Mouse (Mus musculus) MEL (cell line): ENCODE results near the gene Syne2. TPM values are rescaled to one million over a fixed set of nuclear protein-coding genes. Genes with fewer than 3 reads are reported as not detected.

ENCODE experiments used
- DNase-seq: peaks from one replicate; pipeline ENCODE4 v3.0.0; 2011; ENCODE audit warnings: low read depth, low spot score
- H3K27ac ChIP-seq: 2 replicates; pipeline ENCODE4 v1.5.1; 2012; ENCODE audit warnings: low read depth, mild to moderate bottlenecking, control low read depth, low read length, moderate library complexity; ENCODE audit not compliant: control insufficient read depth
- H3K27me3 ChIP-seq, 2 experiments: fragments of 150-350 bp in 1 of 2; sonication (generic) in 1 of 2; 2 replicates each; pipeline ENCODE4 v1.6.1; 2012; ENCODE audit warnings: low read length in 2 of 2, mild to moderate bottlenecking in 2 of 2, improper control_type of control experiment in 1 of 2, moderate library complexity in 1 of 2; ENCODE audit not compliant: insufficient read depth in 2 of 2, control insufficient read depth in 1 of 2
- H3K36me3 ChIP-seq, 2 experiments: 2 replicates each; pipeline ENCODE4 v1.6.1; 2012 to 2014; ENCODE audit warnings: low read length in 2 of 2, improper control_type of control experiment in 1 of 2, inconsistent platforms in 1 of 2, mild to moderate bottlenecking in 1 of 2; ENCODE audit not compliant: insufficient read depth in 2 of 2, control insufficient read depth in 1 of 2
- H3K4me1 ChIP-seq, 2 experiments: fragments of 150-350 bp in 1 of 2; sonication (generic) in 1 of 2; 2 replicates each; pipeline ENCODE4 v1.6.1; 2012; ENCODE audit warnings: low read length in 2 of 2, improper control_type of control experiment in 1 of 2, mild to moderate bottlenecking in 1 of 2; ENCODE audit not compliant: insufficient read depth in 2 of 2, control insufficient read depth in 1 of 2
- H3K4me3 ChIP-seq, 2 experiments: fragments of 150-350 bp in 1 of 2; sonication (generic) in 1 of 2; 2 replicates each; pipeline ENCODE4 v1.5.1; 2012; ENCODE audit warnings: low read depth in 2 of 2, low read length in 2 of 2, mild to moderate bottlenecking in 2 of 2, moderate library complexity in 2 of 2, control low read depth in 1 of 2, improper control_type of control experiment in 1 of 2; ENCODE audit not compliant: control insufficient read depth in 1 of 2, insufficient read depth in 1 of 2
- H3K79me2 ChIP-seq: 2 replicates; pipeline ENCODE4 v1.6.1; 2012; ENCODE audit warnings: mild to moderate bottlenecking, low read length, moderate library complexity; ENCODE audit not compliant: control insufficient read depth, poor library complexity, insufficient read depth
- H3K9ac ChIP-seq: 2 replicates; pipeline ENCODE4 v1.6.1; 2012; ENCODE audit warnings: low read depth, mild to moderate bottlenecking, control low read depth, low read length, moderate library complexity; ENCODE audit not compliant: control insufficient read depth, poor library complexity, severe bottlenecking
- H3K9me3 ChIP-seq: fragments of 150-350 bp; sonication (generic); replicated peaks from 2 replicates; pipeline ENCODE4 v1.6.1; 2012; ENCODE audit warnings: mild to moderate bottlenecking, low read length, improper control_type of control experiment, moderate library complexity; ENCODE audit not compliant: insufficient read depth
- CTCF ChIP-seq, 3 experiments: IDR thresholded peaks in 2 of 3; conservative IDR thresholded peaks in 1 of 3; 2 replicates each; pipeline ENCODE4 v1.5.1; 2011 to 2012; ENCODE audit warnings: low read length in 3 of 3, low read depth in 2 of 3, mild to moderate bottlenecking in 2 of 3, improper control_type of control experiment in 1 of 3, inconsistent platforms in 1 of 3, mixed read lengths in 1 of 3, moderate library complexity in 1 of 3; ENCODE audit not compliant: control insufficient read depth in 1 of 3, insufficient read depth in 1 of 3, poor library complexity in 1 of 3, severe bottlenecking in 1 of 3
- ELF1 ChIP-seq: IDR thresholded peaks from 2 replicates; pipeline ENCODE4 v1.6.1; 2014; ENCODE audit warnings: low read depth, mild to moderate bottlenecking, inconsistent platforms, low read length, improper control_type of control experiment, moderate library complexity
- EP300 ChIP-seq, 2 experiments: IDR thresholded peaks; 2 replicates each; pipeline ENCODE4 v1.6.1; 2011; ENCODE audit warnings: improper control_type of control experiment in 2 of 2, low read length in 2 of 2, low read depth in 1 of 2, mild to moderate bottlenecking in 1 of 2
- ETS1 ChIP-seq: IDR thresholded peaks from 2 replicates; pipeline ENCODE4 v1.6.1; 2012; ENCODE audit warnings: low read depth, mild to moderate bottlenecking, inconsistent platforms, low read length, improper control_type of control experiment, moderate library complexity
- GATA1 ChIP-seq: IDR thresholded peaks from 2 replicates; pipeline ENCODE4 v1.6.1; 2011; ENCODE audit warnings: low read depth, low read length, improper control_type of control experiment
- KAT2A ChIP-seq: conservative IDR thresholded peaks from 2 replicates; pipeline ENCODE4 v1.6.1; 2012; ENCODE audit warnings: low read depth, low read length, improper control_type of control experiment, inconsistent platforms
- MAFK ChIP-seq: IDR thresholded peaks from 2 replicates; pipeline ENCODE4 v1.6.1; 2011; ENCODE audit warnings: low read depth, mild to moderate bottlenecking, low read length, improper control_type of control experiment, borderline replicate concordance
- MAX ChIP-seq: IDR thresholded peaks from 2 replicates; pipeline ENCODE4 v1.6.1; 2011; ENCODE audit warnings: low read length, improper control_type of control experiment
- MAZ ChIP-seq: IDR thresholded peaks from 2 replicates; pipeline ENCODE4 v1.6.1; 2012; ENCODE audit warnings: low read depth, mild to moderate bottlenecking, inconsistent platforms, low read length, improper control_type of control experiment
- MEF2A ChIP-seq: IDR thresholded peaks from 2 replicates; pipeline ENCODE4 v1.6.1; 2014; ENCODE audit warnings: low read depth, mild to moderate bottlenecking, inconsistent platforms, low read length, improper control_type of control experiment; ENCODE audit not compliant: poor library complexity, insufficient replicate concordance, severe bottlenecking; ENCODE audit errors: extremely low read depth
- MXI1 ChIP-seq: IDR thresholded peaks from 2 replicates; pipeline ENCODE4 v1.6.1; 2011; ENCODE audit warnings: mild to moderate bottlenecking, low read depth, low read length, improper control_type of control experiment
- RCOR1 ChIP-seq: IDR thresholded peaks from 2 replicates; pipeline ENCODE4 v1.6.1; 2012; ENCODE audit warnings: low read depth, mild to moderate bottlenecking, inconsistent platforms, low read length, improper control_type of control experiment
- SMC3 ChIP-seq: IDR thresholded peaks from 2 replicates; pipeline ENCODE4 v1.6.1; 2011; ENCODE audit warnings: low read depth, low read length, improper control_type of control experiment
- TBP ChIP-seq: IDR thresholded peaks from 2 replicates; pipeline ENCODE4 v1.8.0; 2011; ENCODE audit warnings: low read depth, low read length, improper control_type of control experiment
- TCF12 ChIP-seq: IDR thresholded peaks from 2 replicates; pipeline ENCODE4 v1.6.1; 2014; ENCODE audit warnings: low read depth, mild to moderate bottlenecking, inconsistent platforms, low read length, improper control_type of control experiment, moderate library complexity
- UBTF ChIP-seq: IDR thresholded peaks from 2 replicates; pipeline ENCODE4 v1.6.1; 2012; ENCODE audit warnings: low read depth, mild to moderate bottlenecking, inconsistent platforms, low read length, improper control_type of control experiment, moderate library complexity, borderline replicate concordance; ENCODE audit not compliant: insufficient read depth
- USF1 ChIP-seq: IDR thresholded peaks from 2 replicates; pipeline ENCODE4 v1.6.1; 2014; ENCODE audit warnings: low read depth, mild to moderate bottlenecking, inconsistent platforms, low read length, improper control_type of control experiment, moderate library complexity
- polyA plus RNA-seq, 2 experiments: library from polyadenylated mRNA; stranded (reverse) in 1 of 2; unstranded in 1 of 2; fragments of >175 nt in 1 of 2; fragments of >200 nt in 1 of 2; gene quantifications; 2 replicates each; pipeline versions ENCODE4 v1.2.1 to v1.2.4; 2012; ENCODE audit warnings: low replicate concordance in 2 of 2, low read depth in 1 of 2; ENCODE audit not compliant: insufficient read length in 2 of 2, insufficient read depth in 1 of 2, missing spikeins in 1 of 2
- total RNA-seq: library from RNA; depleted of rRNA; stranded (reverse); fragments of 300-350 nt; gene quantifications from 2 replicates; pipeline ENCODE4 v1.2.3, GENCODE M21; 2012

The Syne2 gene
- total and polyA plus RNA-seq, 3 experiments: 0.06 to 0.15 TPM; not detected in 1

DNA sequence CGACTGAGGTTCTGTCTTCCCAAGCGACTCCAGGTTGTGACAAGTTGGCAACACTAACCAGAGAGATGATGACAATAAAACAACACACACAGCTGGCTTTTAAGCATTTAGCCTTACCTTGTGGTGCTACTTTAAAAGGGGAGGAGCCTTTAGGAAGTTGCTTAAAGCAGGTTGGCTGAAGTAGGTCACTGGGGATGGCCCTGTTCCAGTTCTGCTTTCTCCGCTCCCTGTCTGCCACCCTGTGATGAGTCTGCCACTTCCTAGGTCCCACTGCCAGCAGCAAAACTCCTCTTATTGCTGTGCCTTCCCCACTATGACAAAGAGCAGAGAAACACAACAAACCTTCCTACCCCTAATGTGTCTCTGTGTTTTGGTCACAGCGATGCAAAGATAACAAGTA, 11.7 kb upstream of the Syne2 start:
- no peak for TF ChIP-seq KAT2A
- no peak for TF ChIP-seq MAZ
- TF ChIP-seq ETS1: no peak
- TF ChIP-seq MAX: no peak
- TF ChIP-seq RCOR1: no peak
- no peak for TF ChIP-seq TCF12
- no peak for TF ChIP-seq MAFK
- TF ChIP-seq USF1: no peak
- no peak for TF ChIP-seq TBP
- TF ChIP-seq EP300 (IDR thresholded peaks at IDR 0.05; ENCODE audit: low read depth in 1 of 2, low read length in 2 of 2): no peak
- TF ChIP-seq ELF1: no peak
- no peak for TF ChIP-seq MXI1
- TF ChIP-seq MEF2A: no peak
- no peak overlapping the region for H3K27ac ChIP-seq
- no peak overlapping the region for H3K4me3 ChIP-seq
- no peaks in the 10 kb centered on the region for H3K4me1 ChIP-seq
- no peaks in the 10 kb centered on the region for H3K9me3 ChIP-seq
- no peaks in the 10 kb centered on the region for H3K36me3 ChIP-seq
- H3K9ac ChIP-seq: no peak overlapping the region
- H3K79me2 ChIP-seq: no peaks in the 10 kb centered on the region
- no peak for DNase-seq
- H3K27me3 ChIP-seq: peaks cover 2 to 4% of the 10 kb centered on the region in 2 experiments; a peak in 3 of 4 replicates

DNA sequence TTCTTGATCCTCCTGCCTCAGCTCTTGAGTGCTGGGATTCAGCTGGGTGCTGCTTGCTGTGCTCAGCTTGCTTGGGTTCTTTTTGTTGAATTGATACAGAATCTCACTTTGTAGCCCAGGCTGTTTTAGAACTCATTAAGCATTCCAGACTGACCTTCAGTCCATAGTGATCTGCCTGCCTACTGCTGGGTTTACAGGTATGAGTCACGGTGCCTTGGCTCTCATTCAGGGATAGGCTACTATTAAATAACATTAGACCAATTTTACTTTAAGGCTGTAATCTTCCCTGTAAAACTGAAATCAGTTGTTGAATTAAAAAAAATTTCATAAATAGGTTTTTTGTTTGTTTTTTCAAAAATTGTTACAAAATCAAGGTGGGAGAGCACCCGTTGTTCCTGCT, 4.2 kb upstream of the Syne2 start:
- H3K27ac ChIP-seq: no peak overlapping the region
- H3K9me3 ChIP-seq: no peaks in the 10 kb centered on the region
- no peaks in the 10 kb centered on the region for H3K79me2 ChIP-seq
- H3K36me3 ChIP-seq: no peaks in the 10 kb centered on the region
- no peak overlapping the region for H3K4me3 ChIP-seq
- H3K9ac ChIP-seq: no peak overlapping the region
- H3K27me3 ChIP-seq: peaks cover 2 to 6% of the 10 kb centered on the region in 2 experiments; a peak in 2 of 4 replicates
- TF ChIP-seq SMC3 (no peak), KAT2A (no peak)
- DNase-seq: no peak
- no peaks in the 10 kb centered on the region for H3K4me1 ChIP-seq

DNA sequence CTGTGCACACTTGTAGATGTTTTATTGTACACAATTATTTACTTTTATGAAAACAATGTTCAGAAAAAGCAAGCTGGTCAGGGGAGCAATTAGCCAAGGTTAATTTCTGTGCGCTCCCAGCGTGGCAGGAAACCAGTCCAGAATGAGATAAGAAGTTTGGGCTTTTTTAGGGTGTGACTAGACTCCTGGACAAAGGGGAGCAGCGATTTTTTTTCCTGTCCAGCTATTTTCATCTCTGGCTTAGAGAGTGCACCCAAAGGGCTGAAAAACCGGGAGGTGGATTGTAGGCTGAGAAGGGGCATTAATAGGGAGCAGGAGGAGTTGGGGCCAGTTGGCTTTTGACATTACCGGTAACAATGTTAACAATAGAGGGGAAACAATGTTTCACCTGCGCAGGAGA, 3.4 kb upstream of the Syne2 start:
- DNase-seq: no peak
- peaks cover 2 to 6% of the 10 kb centered on the region in 2 experiments; a peak in 2 of 4 replicates for H3K27me3 ChIP-seq

More for the DNA sequence above, 3.4 kb upstream of the Syne2 start:
- no peaks in the 10 kb centered on the region for H3K9me3 ChIP-seq
- H3K27ac ChIP-seq: no peak overlapping the region
- no peaks in the 10 kb centered on the region for H3K79me2 ChIP-seq
- no peak overlapping the region for H3K4me3 ChIP-seq
- H3K9ac ChIP-seq: no peak overlapping the region
- no peak for TF ChIP-seq GATA1
- TF ChIP-seq RCOR1: no peak
- no peak for TF ChIP-seq UBTF
- TF ChIP-seq CTCF (IDR thresholded peaks at IDR 0.05 in 2 of 3, conservative IDR thresholded peaks at IDR 0.05 in 1 of 3; ENCODE audit: control insufficient read depth in 1 of 3, insufficient read depth in 1 of 3, low read depth in 2 of 3, low read length in 3 of 3, poor library complexity in 1 of 3, severe bottlenecking in 1 of 3): no peak
- TF ChIP-seq USF1: no peak
- H3K36me3 ChIP-seq: no peaks in the 10 kb centered on the region
- no peaks in the 10 kb centered on the region for H3K4me1 ChIP-seq
